Mouse (Mus musculus): ENCODE data around the gene Brf1. TPM values are rescaled to one million over a fixed set of nuclear protein-coding genes. Genes with fewer than 3 reads are reported as not detected.

Brf1 gene
- polyA plus RNA-seq, 1 experiment = 24.7 TPM

DNA sequence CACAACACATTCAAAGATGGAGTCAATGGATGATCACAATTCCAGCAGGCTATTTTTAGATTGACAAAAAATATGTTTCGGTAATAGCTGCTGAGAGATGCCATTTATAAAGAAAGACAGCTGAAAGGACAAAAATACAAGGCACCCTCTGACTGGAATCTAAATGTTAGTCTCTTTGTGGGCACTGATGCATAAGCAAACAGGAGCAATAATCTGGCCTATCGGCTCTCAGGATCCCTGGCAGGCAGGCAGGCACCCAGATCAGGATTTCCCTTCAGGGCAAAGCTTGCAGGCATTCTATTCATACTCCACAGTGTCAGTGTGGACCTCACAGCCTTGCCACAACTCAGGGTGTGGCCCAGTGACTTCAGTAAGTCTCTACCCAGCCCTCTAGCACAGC is 18.5 kb downstream of the Brf1 start:
- TF ChIP-seq CTCF (IDR thresholded peaks at IDR 0.05; ENCODE audit: low read depth, low read length) = no peak
- TF ChIP-seq EP300 (IDR thresholded peaks at IDR 0.05; ENCODE audit: insufficient read depth, low read depth, low read length) = no peak
- TF ChIP-seq POLR2A (IDR thresholded peaks at IDR 0.05; ENCODE audit: insufficient read depth, low read length) = no peak
- Histone ChIP-seq H3K36me3 (ENCODE audit: control insufficient read depth, insufficient read depth, low read length, poor library complexity, severe bottlenecking) (peaks cover 9% of the 10 kb centered on the region; the same call in 1 of the 2 replicates), H3K9me3 (replicated peaks; ENCODE audit: control insufficient read depth, insufficient read depth, low read length, poor library complexity, severe bottlenecking) (no peaks in the 10 kb centered on the region), H3K4me1 (ENCODE audit: control insufficient read depth, insufficient read depth, low read length) (peaks cover 4% of the 10 kb centered on the region), H3K27me3 (ENCODE audit: control insufficient read depth, insufficient read depth, low read length, poor library complexity, severe bottlenecking) (no peaks in the 10 kb centered on the region), H3K27ac (ENCODE audit: insufficient read depth, low read length) (no peak overlapping the region), H3K9ac (ENCODE audit: low read depth, poor library complexity, severe bottlenecking) (no peak overlapping the region), H3K4me3 (ENCODE audit: low read depth, low read length) (no peak overlapping the region)

DNA sequence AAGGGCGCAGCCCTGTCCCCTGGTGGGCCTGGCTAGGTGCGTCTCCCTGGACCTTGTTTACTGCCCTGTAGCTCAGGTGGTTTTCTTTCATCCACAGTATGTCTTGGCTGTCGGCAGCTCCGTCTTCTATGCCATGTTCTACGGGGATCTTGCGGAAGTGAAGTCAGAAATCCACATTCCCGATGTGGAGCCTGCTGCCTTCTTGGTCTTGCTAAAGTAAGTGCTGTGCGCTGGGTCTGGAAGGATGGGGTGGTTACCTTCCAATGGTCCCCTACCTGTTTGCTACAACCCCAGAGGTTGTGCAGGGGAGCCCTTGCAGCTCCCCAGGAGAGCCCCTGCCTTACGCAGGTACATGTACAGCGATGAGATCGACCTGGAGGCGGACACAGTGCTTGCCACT is 23.3 kb downstream of the Brf1 start:
- H3K27ac ChIP-seq (ENCODE audit: insufficient read depth, low read length) = no peak overlapping the region
- peak overlapping the region; percentile 91 for H3K9ac ChIP-seq (ENCODE audit: low read depth, poor library complexity, severe bottlenecking)
- peaks cover 4% of the 10 kb centered on the region for H3K4me1 ChIP-seq (ENCODE audit: control insufficient read depth, insufficient read depth, low read length)
- H3K27me3 ChIP-seq (ENCODE audit: control insufficient read depth, insufficient read depth, low read length, poor library complexity, severe bottlenecking) = no peaks in the 10 kb centered on the region
- H3K4me3 ChIP-seq (ENCODE audit: low read depth, low read length) = peak overlapping the region; percentile 91
- H3K36me3 ChIP-seq (ENCODE audit: control insufficient read depth, insufficient read depth, low read length, poor library complexity, severe bottlenecking) = peaks cover 9% of the 10 kb centered on the region; the same call in 1 of the 2 replicates
- TF ChIP-seq POLR2A (IDR thresholded peaks at IDR 0.05; ENCODE audit: insufficient read depth, low read length) = no peak
- no peak for TF ChIP-seq EP300 (IDR thresholded peaks at IDR 0.05; ENCODE audit: insufficient read depth, low read depth, low read length)
- no peak for TF ChIP-seq CTCF (IDR thresholded peaks at IDR 0.05; ENCODE audit: low read depth, low read length)
- no peaks in the 10 kb centered on the region for H3K9me3 ChIP-seq (replicated peaks; ENCODE audit: control insufficient read depth, insufficient read depth, low read length, poor library complexity, severe bottlenecking)

DNA sequence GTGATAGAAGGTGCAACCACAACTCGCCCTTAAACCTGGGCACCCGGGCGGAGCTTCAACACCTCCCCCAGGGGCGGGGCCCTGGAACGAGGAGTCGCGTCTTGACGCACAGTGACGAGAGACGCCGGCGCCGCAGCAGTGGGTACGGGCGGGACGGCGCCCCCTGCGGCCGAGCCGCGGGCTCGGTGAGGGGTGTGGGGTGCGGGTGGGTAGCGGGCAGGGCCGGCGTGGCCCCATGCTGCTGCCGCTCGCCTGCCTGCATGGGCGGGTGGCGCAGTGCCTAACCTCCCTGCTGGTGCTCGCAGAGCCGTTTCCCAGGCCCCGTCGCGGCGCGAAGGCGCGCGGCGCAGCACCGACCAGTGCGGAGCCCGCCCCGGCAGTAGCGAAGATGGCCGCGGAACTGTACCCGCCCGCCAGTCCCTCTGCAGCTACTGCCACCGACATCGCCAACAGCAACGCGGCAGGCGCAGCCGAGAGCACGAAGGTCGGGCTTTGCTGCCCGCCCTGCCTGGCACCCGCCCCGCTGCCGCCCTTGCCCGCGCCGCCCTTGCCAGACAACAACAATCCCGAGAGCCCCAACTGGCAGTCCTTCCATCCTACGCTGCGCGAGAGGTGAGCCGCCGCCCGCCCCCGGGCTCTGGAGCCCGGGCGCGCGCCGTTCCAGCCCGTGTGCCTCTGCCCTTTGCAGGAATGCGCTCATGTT is 24.0 kb downstream of the Brf1 start, which contains the start of gene Btbd6:
TSS of gene Btbd6 (plus strand) at position 112 of the 703 bp plus-strand sequence.
- Histone ChIP-seq H3K36me3 (ENCODE audit: control insufficient read depth, insufficient read depth, low read length, poor library complexity, severe bottlenecking) (peaks cover 9% of the 10 kb centered on the region; the same call in 1 of the 2 replicates), H3K4me3 (ENCODE audit: low read depth, low read length) (peak within 1 kb of the TSS; percentile 91), H3K9ac (ENCODE audit: low read depth, poor library complexity, severe bottlenecking) (peak within 1 kb of the TSS; percentile 91), H3K4me1 (ENCODE audit: control insufficient read depth, insufficient read depth, low read length) (peaks cover 4% of the 10 kb centered on the region), H3K27me3 (ENCODE audit: control insufficient read depth, insufficient read depth, low read length, poor library complexity, severe bottlenecking) (no peaks in the 10 kb centered on the region), H3K27ac (ENCODE audit: insufficient read depth, low read length) (no peak within 1 kb of the TSS), H3K9me3 (replicated peaks; ENCODE audit: control insufficient read depth, insufficient read depth, low read length, poor library complexity, severe bottlenecking) (no peaks in the 10 kb centered on the region)
- TF ChIP-seq POLR2A (IDR thresholded peaks at IDR 0.05; ENCODE audit: insufficient read depth, low read length) (peak; percentile 60), EP300 (IDR thresholded peaks at IDR 0.05; ENCODE audit: insufficient read depth, low read depth, low read length) (no peak), CTCF (IDR thresholded peaks at IDR 0.05; ENCODE audit: low read depth, low read length) (peak; percentile 38)

DNA sequence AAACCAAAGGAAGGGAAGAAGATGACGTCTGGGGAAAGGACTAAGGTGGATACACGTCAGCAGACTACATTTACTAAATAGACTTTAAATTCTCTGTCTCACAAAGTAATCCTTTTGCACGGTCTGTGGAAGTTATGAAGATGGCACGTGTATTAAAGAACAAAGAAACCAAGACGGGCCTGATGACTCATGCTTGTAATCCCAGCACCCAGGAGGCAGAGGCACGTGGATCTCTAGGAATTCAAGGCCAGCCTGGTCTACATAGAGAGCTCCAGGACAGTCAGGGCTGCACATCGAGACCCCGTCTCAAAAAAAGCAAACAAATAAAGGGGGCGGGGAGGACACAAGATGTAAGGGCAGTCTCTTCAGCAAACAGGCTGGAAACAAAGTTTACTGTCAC is 25.8 kb downstream of the Brf1 start:
- Histone ChIP-seq H3K9ac (ENCODE audit: low read depth, poor library complexity, severe bottlenecking) (no peak overlapping the region), H3K9me3 (replicated peaks; ENCODE audit: control insufficient read depth, insufficient read depth, low read length, poor library complexity, severe bottlenecking) (no peaks in the 10 kb centered on the region), H3K4me1 (ENCODE audit: control insufficient read depth, insufficient read depth, low read length) (peaks cover 4% of the 10 kb centered on the region), H3K36me3 (ENCODE audit: control insufficient read depth, insufficient read depth, low read length, poor library complexity, severe bottlenecking) (peaks cover 11% of the 10 kb centered on the region; the same call in 1 of the 2 replicates), H3K4me3 (ENCODE audit: low read depth, low read length) (no peak overlapping the region), H3K27me3 (ENCODE audit: control insufficient read depth, insufficient read depth, low read length, poor library complexity, severe bottlenecking) (no peaks in the 10 kb centered on the region), H3K27ac (ENCODE audit: insufficient read depth, low read length) (no peak overlapping the region)
- no peak for TF ChIP-seq POLR2A (IDR thresholded peaks at IDR 0.05; ENCODE audit: insufficient read depth, low read length)
- no peak for TF ChIP-seq EP300 (IDR thresholded peaks at IDR 0.05; ENCODE audit: insufficient read depth, low read depth, low read length)
- TF ChIP-seq CTCF (IDR thresholded peaks at IDR 0.05; ENCODE audit: low read depth, low read length) = no peak

DNA sequence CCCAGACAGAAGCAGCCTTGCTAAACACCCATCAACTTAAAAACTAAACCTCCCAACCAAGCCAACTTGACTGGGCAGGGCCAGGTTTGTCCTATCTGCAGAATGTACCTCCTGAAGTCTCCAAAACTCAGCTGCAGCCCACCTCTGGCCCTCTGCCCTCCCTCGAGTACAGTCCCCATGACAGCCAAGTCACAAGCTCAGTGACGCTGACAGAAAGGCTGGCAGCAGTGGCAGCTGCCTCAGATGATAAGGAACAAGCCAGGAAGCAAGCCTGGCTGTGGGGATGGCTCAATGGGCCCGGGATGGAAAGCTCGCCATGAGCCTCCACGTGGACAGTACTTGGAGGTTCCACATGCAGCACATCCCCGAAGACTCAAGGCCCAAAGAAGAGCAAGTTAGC is 30.9 kb downstream of the Brf1 start:
- Histone ChIP-seq H3K36me3 (ENCODE audit: control insufficient read depth, insufficient read depth, low read length, poor library complexity, severe bottlenecking) (peaks cover 7% of the 10 kb centered on the region; the same call in 1 of the 2 replicates), H3K4me3 (ENCODE audit: low read depth, low read length) (no peak overlapping the region), H3K27ac (ENCODE audit: insufficient read depth, low read length) (no peak overlapping the region), H3K9ac (ENCODE audit: low read depth, poor library complexity, severe bottlenecking) (no peak overlapping the region), H3K4me1 (ENCODE audit: control insufficient read depth, insufficient read depth, low read length) (no peaks in the 10 kb centered on the region), H3K27me3 (ENCODE audit: control insufficient read depth, insufficient read depth, low read length, poor library complexity, severe bottlenecking) (no peaks in the 10 kb centered on the region), H3K9me3 (replicated peaks; ENCODE audit: control insufficient read depth, insufficient read depth, low read length, poor library complexity, severe bottlenecking) (no peaks in the 10 kb centered on the region)
- TF ChIP-seq CTCF (IDR thresholded peaks at IDR 0.05; ENCODE audit: low read depth, low read length) (no peak), EP300 (IDR thresholded peaks at IDR 0.05; ENCODE audit: insufficient read depth, low read depth, low read length) (no peak)

DNA sequence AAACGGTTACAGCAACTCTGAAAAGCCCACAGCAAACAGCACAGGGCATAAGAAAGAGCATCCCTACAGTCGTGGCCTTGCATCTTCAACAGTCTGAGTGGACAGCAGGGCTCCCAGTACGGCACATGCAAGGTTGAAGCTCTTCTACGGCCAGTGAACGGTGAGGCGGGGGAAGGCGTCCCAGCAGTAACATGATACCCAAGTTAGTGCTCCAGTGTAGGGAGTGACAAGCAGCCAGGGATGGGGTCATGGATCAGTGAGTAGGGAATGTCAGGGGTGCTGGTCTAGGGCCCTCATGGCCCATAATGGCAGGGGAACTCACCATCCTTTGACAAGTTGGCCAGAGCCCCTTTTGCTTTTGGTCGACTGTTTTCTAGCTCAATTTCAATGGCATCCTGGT is 31.6 kb downstream of the Brf1 start:
- no peaks in the 10 kb centered on the region for H3K4me1 ChIP-seq (ENCODE audit: control insufficient read depth, insufficient read depth, low read length)
- no peaks in the 10 kb centered on the region for H3K27me3 ChIP-seq (ENCODE audit: control insufficient read depth, insufficient read depth, low read length, poor library complexity, severe bottlenecking)
- H3K9me3 ChIP-seq (replicated peaks; ENCODE audit: control insufficient read depth, insufficient read depth, low read length, poor library complexity, severe bottlenecking) = no peaks in the 10 kb centered on the region
- TF ChIP-seq POLR2A (IDR thresholded peaks at IDR 0.05; ENCODE audit: insufficient read depth, low read length) = no peak
- no peak for TF ChIP-seq CTCF (IDR thresholded peaks at IDR 0.05; ENCODE audit: low read depth, low read length)
- no peak for TF ChIP-seq EP300 (IDR thresholded peaks at IDR 0.05; ENCODE audit: insufficient read depth, low read depth, low read length)
- no peak overlapping the region for H3K4me3 ChIP-seq (ENCODE audit: low read depth, low read length)
- peaks cover 11% of the 10 kb centered on the region; the same call in 1 of the 2 replicates for H3K36me3 ChIP-seq (ENCODE audit: control insufficient read depth, insufficient read depth, low read length, poor library complexity, severe bottlenecking)
- no peak overlapping the region for H3K9ac ChIP-seq (ENCODE audit: low read depth, poor library complexity, severe bottlenecking)
- no peak overlapping the region for H3K27ac ChIP-seq (ENCODE audit: insufficient read depth, low read length)
